Mouse (Mus musculus): Measurements from ENCODE around the gene Setd2. TPM values are rescaled to one million over a fixed set of nuclear protein-coding genes. Genes with fewer than 3 reads are reported as not detected.

Setd2 gene
- total and polyA plus RNA-seq, 3 experiments: 28.2 to 105 (median 59.2) TPM

DNA sequence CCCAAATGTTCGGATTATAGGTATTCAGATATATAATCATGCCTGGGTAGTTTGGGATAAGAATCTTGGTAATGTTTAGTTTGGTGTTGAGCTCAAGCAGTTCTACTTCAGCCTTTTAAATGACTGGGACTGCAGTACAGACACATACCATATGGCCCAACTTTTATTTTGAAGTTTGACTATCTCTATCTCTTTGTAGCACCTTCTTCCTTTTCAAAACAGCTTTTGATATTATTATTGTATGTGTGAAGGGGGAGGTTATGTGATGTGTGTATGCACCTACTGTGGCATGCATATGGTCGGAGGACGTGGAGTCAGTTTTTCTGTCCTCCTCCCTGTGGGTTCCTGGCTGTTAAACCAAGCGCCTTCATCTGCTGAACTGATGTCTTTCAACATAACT lies 9.6 kb downstream of the Setd2 start:
- TF ChIP-seq SIN3A (IDR thresholded peaks at IDR 0.05; ENCODE audit: low read length) (peak; percentile 77), ETS1 (IDR thresholded peaks at IDR 0.05; ENCODE audit: low read depth, low read length) (peak; percentile 35; the same call in 1 of the 2 replicates), EP300 (IDR thresholded peaks at IDR 0.05; ENCODE audit: low read depth in 1 of 2, low read length in 2 of 2) (peak; percentile 64 to 65), TAL1 (IDR thresholded peaks at IDR 0.05; ENCODE audit: low read length) (peak; percentile 56), TCF12 (IDR thresholded peaks at IDR 0.05; ENCODE audit: low read depth, low read length) (no peak), MXI1 (IDR thresholded peaks at IDR 0.05; ENCODE audit: low read depth, low read length) (0 out of 2 replicates have a peak, but pooled peaks have one; percentile 52)
- Histone ChIP-seq H3K79me2 (ENCODE audit: control insufficient read depth, insufficient read depth, low read length, poor library complexity) (peaks cover 56% of the 10 kb centered on the region), H3K4me1 (ENCODE audit: control insufficient read depth in 1 of 2, insufficient read depth in 2 of 2, low read length in 2 of 2) (peaks cover 4 to 18% of the 10 kb centered on the region in 2 experiments; a peak in 3 of 4 replicates), H3K27me3 (ENCODE audit: control insufficient read depth in 1 of 2, insufficient read depth in 2 of 2, low read length in 2 of 2) (no peaks in the 10 kb centered on the region), H3K9me3 (replicated peaks; ENCODE audit: insufficient read depth, low read length) (no peaks in the 10 kb centered on the region), H3K4me3 (ENCODE audit: control insufficient read depth in 1 of 2, insufficient read depth in 1 of 2, low read depth in 2 of 2, low read length in 2 of 2) (no peak overlapping the region), H3K9ac (ENCODE audit: control insufficient read depth, low read depth, low read length, poor library complexity, severe bottlenecking) (no peak overlapping the region), H3K36me3 (ENCODE audit: control insufficient read depth in 1 of 2, insufficient read depth in 2 of 2, low read length in 2 of 2) (peaks cover 16 to 17% of the 10 kb centered on the region in 2 experiments), H3K27ac (ENCODE audit: control insufficient read depth, low read depth, low read length) (no peak overlapping the region)
- DNase-seq (ENCODE audit: low read depth, low spot score): peak; percentile 39

DNA sequence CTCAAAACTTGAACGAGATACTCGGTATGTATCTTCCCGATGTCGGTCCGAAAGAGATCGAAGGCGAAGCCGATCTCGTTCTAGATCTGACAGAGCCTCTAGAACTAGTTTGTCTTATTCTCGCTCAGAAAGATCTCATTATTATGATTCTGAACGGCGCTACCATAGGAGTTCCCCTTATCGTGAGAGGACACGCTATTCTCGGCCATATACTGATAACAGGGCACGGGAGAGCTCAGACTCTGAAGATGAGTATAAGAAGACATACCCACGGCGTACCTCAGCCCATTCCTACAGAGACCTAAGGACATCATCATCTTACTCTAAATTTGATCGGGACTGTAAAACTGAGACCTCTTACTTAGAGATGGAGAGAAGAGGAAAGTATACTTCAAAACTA lies 15.9 kb downstream of the Setd2 start:
- DNase-seq (ENCODE audit: low read depth, low spot score): no peak
- no peak overlapping the region for H3K9ac ChIP-seq (ENCODE audit: control insufficient read depth, low read depth, low read length, poor library complexity, severe bottlenecking)
- TF ChIP-seq ZKSCAN1 (IDR thresholded peaks at IDR 0.05; ENCODE audit: low read depth, low read length) (no peak), MYB (IDR thresholded peaks at IDR 0.05; ENCODE audit: low read depth, low read length) (no peak), MEF2A (IDR thresholded peaks at IDR 0.05; ENCODE audit: extremely low read depth, insufficient replicate concordance, low read depth, low read length, poor library complexity, severe bottlenecking) (no peak), HCFC1 (IDR thresholded peaks at IDR 0.05; ENCODE audit: low read depth, low read length) (no peak), USF2 (IDR thresholded peaks at IDR 0.05; ENCODE audit: borderline replicate concordance in 1 of 2, insufficient read depth in 1 of 2, low read depth in 1 of 2, low read length in 2 of 2) (no peak), SMC3 (IDR thresholded peaks at IDR 0.05; ENCODE audit: low read depth, low read length) (no peak), MYC (IDR thresholded peaks at IDR 0.05; ENCODE audit: low read depth, low read length) (no peak), JUND (IDR thresholded peaks at IDR 0.05; ENCODE audit: low read depth, low read length) (no peak), SIN3A (IDR thresholded peaks at IDR 0.05; ENCODE audit: low read length) (no peak), CHD1 (IDR thresholded peaks at IDR 0.05; ENCODE audit: low read depth, low read length) (no peak), MAZ (IDR thresholded peaks at IDR 0.05; ENCODE audit: low read depth, low read length) (no peak), TAL1 (IDR thresholded peaks at IDR 0.05; ENCODE audit: low read length) (no peak), TBP (IDR thresholded peaks at IDR 0.05; ENCODE audit: low read depth, low read length) (no peak), GABPA (IDR thresholded peaks at IDR 0.05; ENCODE audit: low read depth, low read length) (no peak), E2F4 (IDR thresholded peaks at IDR 0.05; ENCODE audit: borderline replicate concordance, low read depth, low read length) (no peak), POLR2A (IDR thresholded peaks at IDR 0.05; ENCODE audit: control insufficient read depth in 1 of 2, insufficient read depth in 1 of 2, low read depth in 1 of 2, low read length in 2 of 2, poor library complexity in 1 of 2) (no peak), CTCF (IDR thresholded peaks at IDR 0.05 in 2 of 3, conservative IDR thresholded peaks at IDR 0.05 in 1 of 3; ENCODE audit: control insufficient read depth in 1 of 3, insufficient read depth in 1 of 3, low read depth in 2 of 3, low read length in 3 of 3, poor library complexity in 1 of 3, severe bottlenecking in 1 of 3) (no peak), ZNF384 (IDR thresholded peaks at IDR 0.05; ENCODE audit: low read depth, low read length) (no peak)
- H3K36me3 ChIP-seq (ENCODE audit: control insufficient read depth in 1 of 2, insufficient read depth in 2 of 2, low read length in 2 of 2): peaks cover 2 to 38% of the 10 kb centered on the region in 2 experiments
- H3K9me3 ChIP-seq (replicated peaks; ENCODE audit: insufficient read depth, low read length): no peaks in the 10 kb centered on the region
- peaks cover 10% of the 10 kb centered on the region for H3K79me2 ChIP-seq (ENCODE audit: control insufficient read depth, insufficient read depth, low read length, poor library complexity)
- no peak overlapping the region for H3K4me3 ChIP-seq (ENCODE audit: control insufficient read depth in 1 of 2, insufficient read depth in 1 of 2, low read depth in 2 of 2, low read length in 2 of 2)
- no peaks in the 10 kb centered on the region for H3K4me1 ChIP-seq (ENCODE audit: control insufficient read depth in 1 of 2, insufficient read depth in 2 of 2, low read length in 2 of 2)
- H3K27me3 ChIP-seq (ENCODE audit: control insufficient read depth in 1 of 2, insufficient read depth in 2 of 2, low read length in 2 of 2): no peaks in the 10 kb centered on the region
- no peak overlapping the region for H3K27ac ChIP-seq (ENCODE audit: control insufficient read depth, low read depth, low read length)

All from MEL (cell line).